Mouse (Mus musculus) common myeloid progenitor, adult 5-6 weeks (primary cell): ENCODE measurements around the gene Itih1. TPM values are rescaled to one million over a fixed set of nuclear protein-coding genes. Genes with fewer than 3 reads are reported as not detected.

Experiments used
- ATAC-seq: replicated peaks from 2 replicates; pipeline ENCODE4 v1.8.0; 2016; ENCODE audit warnings: low read depth, mild to moderate bottlenecking, moderate TSS enrichment, inconsistent platforms; ENCODE audit not compliant: poor library complexity, severe bottlenecking
- total RNA-seq: library from RNA; stranded (forward); fragments of 200-1000, 187-1606 nt; gene quantifications from 2 replicates; pipeline ENCODE4 v1.2.3, GENCODE M21; 2017

Itih1 gene
- not detected in 2 replicates for total RNA-seq

- no peak for ATAC-seq
Measured at GRCm38 (mm10) chr14:30943038-30943437, at the start of gene Itih1. Itih1 (minus strand) TSS chr14:30943289.

DNA sequence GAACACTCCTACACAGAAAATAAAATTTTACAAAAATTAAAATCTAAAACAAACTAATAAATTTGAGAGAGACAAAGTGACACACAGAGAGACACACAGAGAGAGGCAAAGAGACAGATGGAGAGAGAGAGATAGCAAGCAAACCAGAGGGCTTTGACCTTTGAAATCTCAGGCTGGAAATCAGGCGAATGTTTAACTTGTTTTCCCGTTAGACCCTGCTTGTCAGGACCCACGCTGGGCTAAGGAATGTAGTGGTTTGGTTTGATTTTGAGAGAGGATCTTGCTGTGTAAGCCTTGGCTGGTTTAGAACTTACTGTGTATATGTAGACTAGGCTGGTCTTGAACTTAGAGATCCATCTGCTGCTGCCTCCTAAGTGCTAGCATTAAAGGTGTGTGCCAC, 33.1 kb upstream of the Itih1 start:
- ATAC-seq = no peak

DNA sequence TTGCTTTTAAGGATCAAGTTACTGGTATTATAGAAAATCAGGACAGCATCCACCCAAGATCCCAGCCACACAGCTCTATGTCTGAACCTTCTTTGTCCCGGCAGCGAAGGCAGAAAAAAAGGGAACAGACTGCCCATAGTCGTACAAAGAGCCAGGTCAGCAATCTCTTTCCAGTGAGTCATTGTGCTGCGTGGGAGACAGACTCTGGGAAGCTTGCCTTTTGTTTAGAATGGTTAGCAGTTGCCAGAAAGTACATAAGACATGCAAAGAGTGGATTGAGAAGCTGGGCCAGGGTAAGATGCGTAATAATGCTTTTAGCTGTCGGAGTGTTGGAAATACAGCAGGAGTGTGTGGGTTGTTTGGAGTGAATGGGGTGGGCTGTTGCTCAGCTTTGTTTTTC, 31.1 kb upstream of the Itih1 start:
- ATAC-seq = no peak

GRCm38 (mm10) chr14:30960366-30960765, 17.3 kb upstream of the Itih1 start:
- ATAC-seq = no peak

DNA sequence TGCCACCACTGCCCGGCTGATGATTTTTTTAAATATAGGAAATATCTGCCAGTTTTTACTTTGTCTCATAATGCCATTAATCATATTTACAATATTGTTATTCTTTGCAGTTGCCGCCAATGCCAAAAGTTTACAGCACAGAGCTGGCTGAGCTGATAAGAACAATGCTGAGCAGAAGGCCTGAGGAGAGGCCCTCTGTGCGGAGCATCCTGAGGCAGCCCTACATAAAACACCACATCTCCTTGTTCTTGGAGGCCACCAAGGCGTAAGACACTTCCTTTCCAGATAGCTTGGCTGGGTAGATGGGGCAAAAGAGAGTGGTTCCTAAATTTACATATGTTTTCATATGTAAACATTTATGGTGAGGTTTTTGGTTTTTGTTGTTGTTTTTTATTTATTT, 15.9 kb upstream of the Itih1 start:
- ATAC-seq = no peak

DNA sequence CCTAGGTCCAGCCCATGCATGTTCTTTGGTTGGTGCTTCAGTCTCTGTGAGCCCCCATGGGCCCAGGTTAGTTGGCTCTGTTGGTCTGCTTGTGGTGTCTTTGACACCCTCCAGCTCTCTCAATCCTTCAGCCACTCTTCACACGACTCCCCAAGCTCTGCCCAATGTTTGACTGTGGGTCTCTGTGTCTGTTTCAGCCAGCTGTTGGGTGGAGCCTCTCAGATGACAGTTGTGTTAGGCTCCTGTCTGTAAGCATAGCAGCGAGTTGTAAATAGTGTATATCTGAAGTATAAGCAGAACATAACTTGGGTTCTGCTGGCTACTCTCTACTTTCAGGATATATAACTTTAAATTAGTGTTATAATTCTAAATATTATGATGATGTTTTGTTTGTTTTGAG, 15.4 kb upstream of the Itih1 start:
- no peak for ATAC-seq

- ATAC-seq = peak; percentile 98
Measured at GRCm38 (mm10) chr14:30951154-30951825, 8.2 kb upstream of the Itih1 start, which contains the start of gene Nek4. Nek4 (plus strand) TSS chr14:30951377.

DNA sequence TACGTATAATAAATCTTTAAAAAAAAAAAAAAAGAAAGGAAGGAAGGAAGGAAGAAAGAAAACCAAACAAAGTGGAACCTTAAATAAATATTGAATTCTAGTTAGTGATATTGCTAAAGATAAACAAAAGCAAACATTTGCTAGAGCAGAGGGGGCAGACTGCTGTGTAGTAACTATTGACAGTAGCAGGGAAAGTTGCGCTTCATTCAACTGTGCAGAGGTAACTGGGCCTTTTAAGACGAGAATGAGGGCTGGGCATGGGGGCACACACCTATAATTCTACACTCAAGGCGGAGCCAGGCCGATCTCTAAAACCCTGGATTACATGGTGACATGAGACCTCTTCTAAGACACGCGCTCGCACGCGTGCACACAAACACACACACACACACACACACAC, 6.9 kb upstream of the Itih1 start:
- no peak for ATAC-seq

DNA sequence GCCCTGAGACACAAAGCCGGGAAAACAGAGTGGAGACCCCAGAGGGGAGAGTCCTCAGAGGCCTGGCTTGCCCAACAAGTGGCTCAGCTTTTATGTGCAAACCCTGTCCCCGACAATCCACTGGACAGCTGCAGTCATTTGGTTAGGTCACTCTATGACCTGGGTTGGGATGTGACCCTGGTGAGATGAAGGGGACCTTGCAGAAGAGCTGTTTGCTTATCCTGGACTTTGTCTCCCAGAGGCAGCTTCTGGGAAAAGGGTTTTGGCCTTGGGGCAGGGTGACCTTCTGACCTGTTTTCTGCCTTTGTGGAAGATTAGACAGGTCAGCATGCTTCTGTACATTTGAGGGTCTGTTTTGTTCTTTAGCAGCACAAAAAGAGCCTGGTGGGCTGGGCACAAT, 1.7 kb upstream of the Itih1 start:
- ATAC-seq = no peak

GRCm38 (mm10) chr14:30943860-30944674, 978 bp upstream of the Itih1 start:
- ATAC-seq = peak; percentile 75

DNA sequence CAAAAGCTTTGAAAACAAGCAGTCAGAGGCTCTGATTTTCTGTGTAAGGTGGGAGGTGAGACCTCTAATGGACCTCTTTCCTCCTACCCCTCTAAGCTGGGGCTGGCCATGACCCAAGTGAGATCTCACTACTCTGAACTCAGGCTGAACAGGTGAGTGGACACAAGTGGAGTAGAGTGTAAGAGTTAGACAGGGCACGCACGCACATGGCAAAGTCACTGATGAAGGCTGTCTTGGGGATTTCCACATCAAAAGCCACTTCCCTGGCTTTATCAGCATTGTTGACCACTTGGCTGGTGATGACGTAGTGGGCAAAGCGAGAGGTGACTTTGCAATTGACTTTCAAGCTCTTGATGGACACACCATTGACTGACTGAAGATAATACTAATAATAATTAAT, 835 bp downstream of the Itih1 start:
- no peak for ATAC-seq

GRCm38 (mm10) chr14:30933351-30933750, 9.7 kb downstream of the Itih1 start:
- ATAC-seq = no peak

GRCm38 (mm10) chr14:30930386-30930785, 12.7 kb downstream of the Itih1 start:
- no peak for ATAC-seq

- no peak for ATAC-seq
Measured at GRCm38 (mm10) chr14:30925492-30925891, 17.6 kb downstream of the Itih1 start.

GRCm38 (mm10) chr14:30923375-30924105, 19.5 kb downstream of the Itih1 start, which contains the start of gene Itih3:
Itih3 (minus strand) TSS chr14:30923760.
- ATAC-seq = no peak

GRCm38 (mm10) chr14:30922053-30922670, 20.9 kb downstream of the Itih1 start:
- no peak for ATAC-seq

GRCm38 (mm10) chr14:30916516-30916915, 26.6 kb downstream of the Itih1 start:
- ATAC-seq = no peak

GRCm38 (mm10) chr14:30913404-30913803, 29.7 kb downstream of the Itih1 start:
- no peak for ATAC-seq

GRCm38 (mm10) chr14:30912641-30913040, 30.4 kb downstream of the Itih1 start:
- no peak for ATAC-seq

DNA sequence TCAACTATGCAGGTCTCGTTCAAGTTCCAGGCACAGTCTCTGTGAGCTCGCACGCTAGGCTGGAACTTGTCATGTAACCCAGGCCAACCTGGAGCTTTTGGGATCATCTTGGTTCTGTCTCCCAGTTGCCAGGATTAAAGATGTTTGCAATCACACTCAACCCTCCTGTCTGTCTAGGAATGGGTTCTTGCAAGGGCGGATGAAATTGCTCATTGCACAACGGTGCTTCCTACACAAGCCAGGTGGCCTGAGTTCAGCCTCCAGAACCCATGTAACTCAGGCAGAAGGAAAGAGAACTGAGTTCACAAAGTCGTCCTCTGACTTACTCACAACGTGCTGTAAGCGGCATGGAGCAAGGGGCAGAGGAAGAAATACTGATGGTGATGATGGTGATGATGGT, 31.9 kb downstream of the Itih1 start:
- ATAC-seq = no peak
